Mouse (Mus musculus) forebrain, embryonic 10.5 days (tissue): ENCODE measurements around the gene Cd300ld. TPM values are rescaled to one million over a fixed set of nuclear protein-coding genes. Genes with fewer than 3 reads are reported as not detected.
"Not testable (repeated sequence)": the region's sequence is repeated elsewhere in the genome, so short reads cannot be mapped to it uniquely, and the experiment has no call there.

Experiments
- DNase-seq: peaks from one replicate; pipeline ENCODE4 v3.0.0-alpha.2; 2017; ENCODE audit warnings: low spot score; ENCODE audit errors: extremely low spot score
- H3K27ac ChIP-seq: fragments of 300-500 bp; sonication (generic); 2 replicates; pipeline ENCODE4 v1.5.1; 2016; ENCODE audit warnings: mild to moderate bottlenecking
- H3K27me3 ChIP-seq: fragments of 300-500 bp; sonication (generic); 2 replicates; pipeline ENCODE4 v1.6.1; 2016; ENCODE audit warnings: mild to moderate bottlenecking; ENCODE audit not compliant: poor library complexity, severe bottlenecking
- H3K36me3 ChIP-seq: fragments of 300-500 bp; sonication (generic); replicated peaks from 2 replicates; pipeline ENCODE4 v1.6.1; 2016; ENCODE audit warnings: mild to moderate bottlenecking, moderate library complexity
- H3K4me1 ChIP-seq: fragments of 300-500 bp; sonication (generic); 2 replicates; pipeline ENCODE4 v1.6.1; 2016
- H3K4me3 ChIP-seq: fragments of 300-500 bp; sonication (generic); 2 replicates; pipeline ENCODE4 v1.5.1; 2016; ENCODE audit warnings: mild to moderate bottlenecking, moderate library complexity
- H3K9me3 ChIP-seq: fragments of 300-500 bp; sonication (generic); 2 replicates; pipeline ENCODE4 v1.6.1; 2016; ENCODE audit warnings: mild to moderate bottlenecking, moderate library complexity
- WGBS: fragments of 180-500 bp; shearing (Covaris S2); methylation state at CpG from one replicate; pipeline ENCODE4 v1.1.7; 2016; 5-methylcytosine and 5-hydroxymethylcytosine counted together
- polyA plus RNA-seq: library from polyadenylated mRNA; unstranded; fragments of >200 nt; fragmentation: Nextera tagmentation; extraction: Ambion mirVana; gene quantifications from 2 replicates; pipeline ENCODE4 v1.2.1, GENCODE M21; 2016

Gene Cd300ld
- 0.17 TPM in 1 of 2 replicates, not detected in the other for polyA plus RNA-seq

DNA sequence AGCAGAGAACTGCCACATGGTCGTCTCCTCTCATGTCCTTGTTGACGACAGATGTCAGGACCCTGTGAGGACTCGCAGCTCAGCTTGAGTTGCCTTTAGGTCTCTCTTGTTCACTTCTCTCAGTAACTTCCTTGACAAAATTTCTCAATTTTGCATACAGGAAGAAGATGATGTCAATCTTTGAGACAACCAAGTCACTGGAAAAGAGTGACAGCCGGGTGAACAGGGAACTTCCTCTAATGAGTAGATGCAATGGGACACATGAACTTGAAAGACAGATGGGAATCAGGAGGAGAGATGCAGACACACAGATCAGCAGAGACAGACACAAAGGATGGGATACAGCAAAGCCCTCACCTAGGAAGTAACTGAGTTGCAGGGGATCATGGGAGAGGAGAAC lies at the start of gene Cd300ld:
TSS of gene Cd300ld (minus strand) at position 130 of the 400 bp plus-strand sequence.
- Histone ChIP-seq H3K9me3 (no peaks in the 10 kb centered on the region), H3K36me3 (no peaks in the 10 kb centered on the region), H3K27ac (no peak within 1 kb of the TSS), H3K27me3 (no peaks in the 10 kb centered on the region), H3K4me1 (no peaks in the 10 kb centered on the region), H3K4me3 (no peak within 1 kb of the TSS)
- DNase-seq, result no peak
- WGBS, result 85% methylated on average over 4 of the region's 4 CpGs

DNA sequence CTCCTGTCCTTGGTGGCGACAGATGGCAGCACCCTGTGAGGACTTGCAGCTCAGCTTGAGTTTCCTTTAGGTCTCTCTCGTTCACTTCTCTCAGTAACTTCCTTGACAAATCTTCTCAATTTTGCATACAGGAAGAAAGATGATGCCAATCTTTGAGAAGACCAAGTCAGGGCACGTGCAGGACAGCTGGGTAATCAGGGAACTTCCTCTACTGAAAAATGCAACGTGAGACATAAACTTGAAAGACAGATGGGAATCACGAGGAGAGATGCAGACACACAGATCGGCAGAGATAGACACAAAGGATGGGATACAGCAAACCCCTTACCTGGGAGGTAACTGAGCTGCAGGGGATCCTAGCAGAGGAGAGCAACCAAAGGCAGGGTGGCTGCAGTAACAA lies 47.9 kb upstream of the Cd300ld start, which contains the start of gene Cd300ld5:
TSS of gene Cd300ld5 (minus strand) at position 101 of the 400 bp plus-strand sequence.
- not testable (repeated sequence) for H3K4me3 ChIP-seq, H3K27ac ChIP-seq, H3K4me1 ChIP-seq, DNase-seq, H3K36me3 ChIP-seq, H3K27me3 ChIP-seq, H3K9me3 ChIP-seq
- WGBS, result no CpG with 5 or more reads among the region's 6 CpGs

DNA sequence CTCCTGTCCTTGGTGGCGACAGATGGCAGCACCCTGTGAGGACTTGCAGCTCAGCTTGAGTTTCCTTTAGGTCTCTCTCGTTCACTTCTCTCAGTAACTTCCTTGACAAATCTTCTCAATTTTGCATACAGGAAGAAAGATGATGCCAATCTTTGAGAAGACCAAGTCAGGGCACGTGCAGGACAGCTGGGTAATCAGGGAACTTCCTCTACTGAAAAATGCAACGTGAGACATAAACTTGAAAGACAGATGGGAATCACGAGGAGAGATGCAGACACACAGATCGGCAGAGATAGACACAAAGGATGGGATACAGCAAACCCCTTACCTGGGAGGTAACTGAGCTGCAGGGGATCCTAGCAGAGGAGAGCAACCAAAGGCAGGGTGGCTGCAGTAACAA lies 37.2 kb upstream of the Cd300ld start, which contains the start of gene Cd300ld4:
TSS of gene Cd300ld4 (minus strand) at position 101 of the 400 bp plus-strand sequence.
- not testable (repeated sequence) for H3K27me3 ChIP-seq, H3K4me3 ChIP-seq, H3K4me1 ChIP-seq, H3K27ac ChIP-seq, H3K9me3 ChIP-seq, DNase-seq, H3K36me3 ChIP-seq
- WGBS, result no CpG with 5 or more reads among the region's 6 CpGs

DNA sequence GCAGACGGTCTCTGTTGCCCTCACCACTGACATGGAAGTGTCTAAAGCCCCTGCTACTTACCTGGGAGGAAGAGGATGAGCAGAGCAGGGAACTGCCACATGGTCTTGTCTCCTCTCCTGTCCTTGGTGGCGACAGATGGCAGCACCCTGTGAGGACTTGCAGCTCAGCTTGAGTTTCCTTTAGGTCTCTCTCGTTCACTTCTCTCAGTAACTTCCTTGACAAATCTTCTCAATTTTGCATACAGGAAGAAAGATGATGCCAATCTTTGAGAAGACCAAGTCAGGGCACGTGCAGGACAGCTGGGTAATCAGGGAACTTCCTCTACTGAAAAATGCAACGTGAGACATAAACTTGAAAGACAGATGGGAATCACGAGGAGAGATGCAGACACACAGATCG lies 26.4 kb upstream of the Cd300ld start, which contains the start of gene Cd300ld2:
TSS of gene Cd300ld2 (minus strand) at position 101 of the 400 bp plus-strand sequence.
- DNase-seq, H3K27me3 ChIP-seq, H3K27ac ChIP-seq, H3K36me3 ChIP-seq, H3K9me3 ChIP-seq, H3K4me1 ChIP-seq, H3K4me3 ChIP-seq: not testable (repeated sequence)
- WGBS, result no CpG with 5 or more reads among the region's 7 CpGs

DNA sequence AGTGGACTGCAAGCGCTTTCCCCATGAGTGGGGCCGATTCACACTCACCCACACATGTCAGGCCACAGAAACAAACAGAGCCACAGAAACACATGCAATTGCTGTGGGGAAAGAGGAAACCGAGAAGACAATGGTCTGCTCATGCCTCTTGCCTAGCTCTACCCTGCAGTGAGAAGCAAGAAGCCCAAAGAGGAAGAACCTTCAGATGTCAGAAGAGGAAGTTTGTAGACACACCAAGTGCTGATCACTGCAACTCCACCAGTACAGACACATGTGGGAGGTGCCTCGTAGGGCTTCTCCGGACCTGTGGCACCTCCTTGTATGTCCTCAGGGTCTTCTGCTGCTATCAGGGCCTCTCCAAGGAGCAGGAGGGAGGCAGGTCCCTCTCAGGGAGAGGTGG lies 14.3 kb upstream of the Cd300ld start:
- no peaks in the 10 kb centered on the region for H3K36me3 ChIP-seq
- WGBS, result 91% methylated on average over 5 of the region's 5 CpGs
- H3K27me3 ChIP-seq, result no peaks in the 10 kb centered on the region
- H3K9me3 ChIP-seq, result no peaks in the 10 kb centered on the region
- H3K27ac ChIP-seq, result no peak overlapping the region
- no peaks in the 10 kb centered on the region for H3K4me1 ChIP-seq
- no peak overlapping the region for H3K4me3 ChIP-seq
- DNase-seq, result no peak

DNA sequence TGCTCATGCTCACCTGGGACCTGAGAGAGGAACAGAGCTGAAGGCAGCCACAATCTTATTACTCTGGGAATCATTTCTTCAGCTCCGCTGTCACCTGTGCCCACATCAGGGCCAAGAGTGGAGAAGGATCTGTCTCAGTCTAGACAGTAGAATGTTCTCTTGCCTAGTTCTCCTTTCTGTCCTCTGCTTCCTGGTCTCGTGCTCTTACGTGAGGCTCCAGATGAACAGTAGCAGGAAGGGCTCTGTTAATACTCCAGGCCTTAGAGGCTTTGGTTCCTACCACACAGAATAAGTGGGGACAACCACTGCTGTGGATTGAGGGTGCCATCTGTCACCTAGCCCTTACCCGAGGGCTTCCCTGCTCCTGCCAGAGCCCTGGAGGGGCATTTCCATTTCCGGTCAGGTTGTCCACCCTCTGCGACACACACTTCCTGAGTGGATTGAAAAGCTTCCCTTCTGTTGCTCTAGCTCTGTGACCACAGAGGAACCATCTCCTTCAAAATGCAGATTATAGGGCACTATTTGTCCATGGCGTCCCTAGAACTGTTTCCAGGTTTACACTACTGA lies 11.8 kb upstream of the Cd300ld start, which contains the start of gene Cd300c2:
TSS of gene Cd300c2 (minus strand) at position 407 of the 567 bp plus-strand sequence.
- Histone ChIP-seq H3K27me3 (no peaks in the 10 kb centered on the region), H3K9me3 (no peaks in the 10 kb centered on the region), H3K4me1 (no peaks in the 10 kb centered on the region), H3K36me3 (no peaks in the 10 kb centered on the region), H3K4me3 (no peak within 1 kb of the TSS), H3K27ac (no peak within 1 kb of the TSS)
- 90% methylated on average over 7 of the region's 7 CpGs for WGBS
- no peak for DNase-seq

DNA sequence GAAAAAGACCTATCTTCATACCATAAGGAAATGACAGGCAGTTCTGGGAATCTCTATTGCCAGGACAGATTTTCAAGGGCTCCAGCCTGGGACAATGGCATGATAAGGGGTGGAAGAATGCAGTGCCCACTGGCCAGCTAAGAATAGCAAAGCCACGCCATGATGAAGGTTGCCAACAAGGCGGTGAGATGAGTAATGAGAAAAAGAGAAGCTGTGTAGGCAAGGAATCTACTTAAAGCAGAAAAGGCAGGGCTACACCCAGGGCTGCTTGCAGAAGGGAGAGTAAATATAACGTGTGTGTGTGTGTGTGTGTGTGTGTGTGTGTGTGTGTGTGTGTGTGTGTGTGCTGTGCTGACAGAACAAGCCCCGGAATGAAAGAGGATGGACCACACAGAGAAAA lies 7.9 kb downstream of the Cd300ld start:
- DNase-seq, result no peak
- WGBS, result 85% methylated on average over 4 of the region's 4 CpGs
- Histone ChIP-seq H3K27ac (no peak overlapping the region), H3K4me1 (no peaks in the 10 kb centered on the region), H3K36me3 (no peaks in the 10 kb centered on the region), H3K9me3 (peaks cover 38% of the 10 kb centered on the region), H3K27me3 (no peaks in the 10 kb centered on the region), H3K4me3 (no peak overlapping the region)

DNA sequence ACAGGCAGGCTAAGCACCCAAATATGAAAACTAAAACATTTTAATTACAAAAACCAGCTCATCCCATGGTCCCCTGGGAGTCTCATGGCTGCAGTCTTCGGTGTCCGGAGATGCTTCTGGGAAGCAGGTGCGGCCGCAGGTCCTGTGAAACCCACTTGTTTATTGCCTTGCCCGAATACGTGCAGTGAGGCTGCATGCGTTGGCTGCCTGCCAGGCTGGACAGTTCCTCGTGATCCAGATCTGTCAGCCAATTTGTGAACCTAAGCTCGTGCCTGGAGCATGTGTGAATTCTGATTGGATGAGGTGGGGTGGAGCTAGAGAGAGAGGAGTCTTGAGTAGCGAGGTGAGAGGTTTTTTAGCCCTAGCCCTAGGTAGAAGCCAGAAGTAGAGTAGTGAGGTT lies 17.0 kb downstream of the Cd300ld start:
- Histone ChIP-seq H3K9me3 (peaks cover 33% of the 10 kb centered on the region), H3K27ac (no peak overlapping the region), H3K4me3 (no peak overlapping the region), H3K4me1 (no peaks in the 10 kb centered on the region), H3K36me3 (no peaks in the 10 kb centered on the region), H3K27me3 (no peaks in the 10 kb centered on the region)
- no peak for DNase-seq
- 91% methylated on average over 10 of the region's 10 CpGs for WGBS

DNA sequence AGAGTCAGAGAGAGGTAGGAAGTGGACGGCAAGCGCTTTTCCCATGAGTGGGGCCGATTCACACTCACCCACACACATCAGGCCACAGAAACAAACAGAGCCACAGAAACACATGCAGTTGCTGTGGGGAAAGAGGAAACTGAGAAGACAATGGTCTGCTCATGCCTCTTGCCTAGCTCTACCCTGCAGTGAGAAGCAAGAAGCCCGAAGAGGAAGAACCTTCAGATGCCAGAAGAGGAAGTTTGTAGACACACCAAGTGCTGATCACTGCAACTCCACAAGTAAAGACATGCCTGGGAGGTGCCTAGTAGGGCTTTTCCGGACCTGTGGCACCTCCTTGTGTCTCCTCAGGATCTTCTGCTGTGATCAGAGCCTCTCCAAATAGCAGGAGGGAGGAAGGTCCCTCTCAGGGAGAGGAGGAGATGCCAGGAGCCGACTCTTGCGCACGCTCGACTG lies 20.9 kb downstream of the Cd300ld start, which contains the start of gene Cd300c:
TSS of gene Cd300c (minus strand) at position 406 of the 456 bp plus-strand sequence.
- no peak for DNase-seq
- Histone ChIP-seq H3K36me3 (no peaks in the 10 kb centered on the region), H3K4me3 (no peak within 1 kb of the TSS), H3K27me3 (no peaks in the 10 kb centered on the region), H3K9me3 (peaks cover 14% of the 10 kb centered on the region), H3K27ac (no peak within 1 kb of the TSS), H3K4me1 (no peaks in the 10 kb centered on the region)
- WGBS, result 88% methylated on average over 9 of the region's 9 CpGs

DNA sequence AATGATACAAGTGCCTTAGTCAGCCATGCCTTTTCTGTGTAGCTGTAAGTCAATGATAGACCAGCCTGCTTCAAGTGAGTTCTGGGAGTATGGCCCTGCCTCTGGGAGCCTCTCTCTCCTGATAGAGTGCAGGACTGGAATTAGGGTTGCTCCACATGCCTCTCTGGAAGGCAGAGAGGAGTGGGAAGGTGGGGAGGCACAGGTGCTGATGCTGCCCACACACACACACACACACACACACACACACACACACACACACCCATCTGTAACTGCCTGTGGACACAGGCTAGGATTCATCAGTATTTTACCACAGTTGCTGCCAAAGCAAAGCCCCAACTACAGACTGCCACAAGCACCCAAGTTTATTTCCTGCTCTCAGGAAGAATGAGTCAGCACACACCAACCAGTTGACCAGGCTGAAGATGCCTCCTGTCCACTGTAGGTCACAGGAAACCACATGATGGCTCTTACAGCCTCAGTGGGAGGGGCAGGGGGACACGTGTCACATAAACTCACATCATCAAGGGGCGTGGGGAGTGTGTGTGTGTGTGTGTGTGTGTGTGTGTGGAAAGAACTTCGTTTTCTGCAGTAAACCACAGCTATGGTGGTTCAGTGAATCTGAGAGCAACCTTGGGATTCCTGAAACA lies 24.4 kb downstream of the Cd300ld start:
- H3K36me3 ChIP-seq, result no peaks in the 10 kb centered on the region
- DNase-seq, result no peak
- no peak overlapping the region for H3K4me3 ChIP-seq
- 77% methylated on average over 3 of the region's 3 CpGs for WGBS
- H3K27ac ChIP-seq, result no peak overlapping the region
- H3K9me3 ChIP-seq, result no peaks in the 10 kb centered on the region
- H3K4me1 ChIP-seq, result no peaks in the 10 kb centered on the region
- no peaks in the 10 kb centered on the region for H3K27me3 ChIP-seq

DNA sequence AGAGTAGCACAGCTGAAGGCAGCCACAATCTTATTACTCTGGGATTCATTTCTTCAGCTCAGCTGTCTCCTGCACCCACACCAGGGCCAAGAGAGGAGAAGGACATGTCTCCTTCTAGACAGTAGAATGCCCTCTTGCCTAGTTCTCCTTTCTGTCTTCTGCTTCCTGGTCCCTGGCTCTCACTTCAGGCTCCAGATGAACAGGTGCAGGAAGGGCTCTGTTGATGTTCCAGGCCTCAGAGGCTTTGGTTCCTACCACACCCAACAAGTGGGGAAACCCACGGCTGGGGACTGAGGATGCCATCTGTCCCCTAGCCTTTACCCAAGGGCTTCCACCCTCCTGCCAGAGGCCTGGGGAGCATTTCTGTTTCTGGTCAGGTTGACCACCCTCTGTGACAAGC lies 29.4 kb downstream of the Cd300ld start:
- H3K27ac ChIP-seq, result no peak overlapping the region
- 78% methylated on average over 1 of the region's 1 CpGs for WGBS
- no peak for DNase-seq

DNA sequence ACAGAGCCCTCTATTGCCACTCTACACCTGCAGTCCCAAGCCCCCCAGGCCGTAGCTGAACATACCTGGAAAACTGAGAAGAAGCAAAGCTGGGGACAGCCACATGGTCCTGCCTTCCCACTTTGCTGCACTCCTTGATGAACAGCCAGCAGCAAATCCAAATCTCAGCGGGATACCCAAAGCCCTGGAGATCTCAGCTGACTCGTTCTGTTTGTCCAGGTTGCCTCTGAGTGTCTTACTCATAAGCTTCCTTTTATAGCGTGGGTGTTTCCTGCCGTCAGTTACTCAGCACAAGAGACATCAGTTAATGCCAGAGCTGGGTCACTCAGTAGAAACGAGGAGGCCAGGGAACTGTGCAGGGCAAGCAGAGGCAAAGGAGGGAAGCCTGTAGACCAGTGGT lies 55.6 kb downstream of the Cd300ld start, which contains the start of gene Cd300lb:
TSS of gene Cd300lb (minus strand) at position 243 of the 400 bp plus-strand sequence.
- Histone ChIP-seq H3K9me3 (no peaks in the 10 kb centered on the region), H3K4me3 (no peak within 1 kb of the TSS), H3K27ac (no peak within 1 kb of the TSS), H3K36me3 (no peaks in the 10 kb centered on the region), H3K27me3 (no peaks in the 10 kb centered on the region), H3K4me1 (no peaks in the 10 kb centered on the region)
- 68% methylated on average over 6 of the region's 6 CpGs for WGBS
- no peak for DNase-seq

More for the DNA sequence above, 29.4 kb downstream of the Cd300ld start:
- Histone ChIP-seq H3K27me3 (no peaks in the 10 kb centered on the region), H3K36me3 (no peaks in the 10 kb centered on the region), H3K4me1 (no peaks in the 10 kb centered on the region), H3K9me3 (no peaks in the 10 kb centered on the region), H3K4me3 (no peak overlapping the region)

DNA sequence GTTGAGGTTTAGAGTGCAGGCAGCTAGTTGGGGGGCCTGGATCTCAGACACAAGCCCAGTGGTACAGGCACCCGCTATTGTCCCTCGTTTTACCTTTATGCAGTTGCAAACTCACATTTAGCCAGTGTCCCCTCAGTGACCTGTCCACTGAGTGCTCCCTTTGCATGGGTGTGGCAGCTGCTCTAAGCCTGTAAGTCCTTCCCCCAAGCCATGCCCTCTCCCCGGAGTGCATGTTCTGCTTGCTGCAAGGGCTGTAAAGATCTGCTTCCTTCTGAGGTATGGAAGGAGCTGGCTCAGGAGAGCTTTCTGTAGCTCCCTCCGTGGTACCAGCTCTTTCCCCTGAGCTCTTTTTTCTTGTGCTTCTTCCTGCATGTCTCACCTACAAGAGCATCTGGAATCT lies 56.1 kb downstream of the Cd300ld start:
- WGBS, result 81% methylated on average over 4 of the region's 4 CpGs
- Histone ChIP-seq H3K27me3 (no peaks in the 10 kb centered on the region), H3K36me3 (no peaks in the 10 kb centered on the region), H3K4me3 (no peak overlapping the region), H3K27ac (no peak overlapping the region), H3K4me1 (no peaks in the 10 kb centered on the region), H3K9me3 (no peaks in the 10 kb centered on the region)
- DNase-seq, result no peak
